Mouse (Mus musculus): ENCODE measurements around the gene Abracl. TPM values are rescaled to one million over a fixed set of nuclear protein-coding genes. Genes with fewer than 3 reads are reported as not detected.

Gene Abracl
- total RNA-seq, 1 experiment = 51.6 TPM

DNA sequence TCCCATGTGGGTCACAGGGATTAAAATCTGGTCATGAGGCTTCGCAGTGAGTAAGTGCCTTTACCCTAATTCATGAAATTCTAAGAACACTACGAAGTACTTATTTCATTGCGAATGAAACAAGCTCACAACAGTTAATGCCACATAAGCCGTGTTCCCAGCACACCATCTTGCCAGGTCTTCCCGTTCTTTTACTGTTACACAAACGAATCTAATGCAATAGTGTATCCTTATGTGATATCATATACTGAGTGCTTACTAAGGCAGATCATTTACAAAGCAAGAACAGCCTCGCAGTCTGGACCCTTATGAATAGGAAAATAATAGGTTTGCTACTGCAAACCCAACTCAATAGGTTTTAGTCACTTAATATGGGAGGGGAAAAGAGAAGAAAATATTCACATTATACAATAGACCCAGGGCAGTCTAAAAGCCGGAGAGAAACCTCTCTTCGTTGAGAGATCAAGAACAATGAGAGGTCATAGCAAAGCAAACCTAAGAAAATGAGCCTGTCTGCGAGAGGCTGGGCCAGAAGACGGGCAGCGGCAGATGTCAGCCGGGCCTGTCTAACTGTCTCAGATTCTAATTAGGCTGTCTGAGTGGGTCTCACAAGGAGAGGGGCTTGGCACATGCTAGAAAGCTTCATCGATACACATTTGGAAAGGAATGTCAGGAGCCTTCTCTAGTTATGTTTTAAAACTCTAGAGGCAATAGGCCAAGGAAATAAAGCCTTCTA, 1.3 kb downstream of the Abracl start:
- no peak for DNase-seq (ENCODE audit: low read depth, low spot score)
- TF ChIP-seq HCFC1 (IDR thresholded peaks at IDR 0.05; ENCODE audit: borderline replicate concordance, insufficient read depth, low read length) (no peak), ZNF384 (IDR thresholded peaks at IDR 0.05; ENCODE audit: low read depth, low read length) (no peak), CHD2 (IDR thresholded peaks at IDR 0.05; ENCODE audit: low read depth, low read length) (no peak), MAFK (IDR thresholded peaks at IDR 0.05; ENCODE audit: insufficient read depth, low read depth, low read length) (no peak), ZC3H11A (IDR thresholded peaks at IDR 0.05; ENCODE audit: borderline replicate concordance, low read depth, low read length) (no peak)
- Histone ChIP-seq H3K27ac (ENCODE audit: insufficient read depth, low read depth, low read length, poor library complexity, severe bottlenecking) (no peak overlapping the region), H3K9me3 (ENCODE audit: control insufficient read depth, insufficient read depth, low read depth, low read length) (no peaks in the 10 kb centered on the region), H3K36me3 (ENCODE audit: control insufficient read depth, insufficient read depth, low read length, poor library complexity, severe bottlenecking) (no peaks in the 10 kb centered on the region; the same call in 1 of the 2 replicates), H3K9ac (ENCODE audit: insufficient read depth, low read depth, low read length, poor library complexity, severe bottlenecking) (peak overlapping the region; percentile 75; the same call in 1 of the 2 replicates), H3K4me3 (ENCODE audit: insufficient read depth in 1 of 2, low read depth in 1 of 2, low read length in 2 of 2, poor library complexity in 1 of 2, severe bottlenecking in 1 of 2) (peak overlapping the region; percentile 75 to 85), H3K4me1 (ENCODE audit: control insufficient read depth in 2 of 2, insufficient read depth in 2 of 2, low read length in 2 of 2, poor library complexity in 1 of 2) (no peaks in the 10 kb centered on the region; a peak in 1 of 4 replicates)
- in situ Hi-C loops (cut with MboI; ENCODE audit: low sequenced_read_pairs in 2 of 2, unreplicated experiment in 2 of 2) = no loop called here

DNA sequence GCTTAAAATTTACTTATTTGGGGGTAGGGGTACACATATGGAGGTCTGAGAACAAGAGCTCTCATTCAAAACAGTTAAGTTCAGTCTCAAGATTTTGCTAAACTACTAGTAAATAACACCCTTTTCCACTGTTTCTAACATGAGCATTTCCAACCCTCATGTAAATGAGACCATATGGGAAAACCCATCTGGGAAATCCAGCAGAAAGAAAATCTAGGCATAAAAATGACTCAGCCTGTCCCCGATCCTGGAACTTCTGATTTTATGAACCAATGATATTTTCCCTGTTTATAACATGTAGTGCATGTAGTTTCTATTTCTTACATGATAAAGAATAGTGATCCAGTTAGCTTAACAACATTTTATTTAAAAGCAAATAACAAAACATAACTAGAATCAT, 2.2 kb downstream of the Abracl start:
- no peaks in the 10 kb centered on the region for H3K9me3 ChIP-seq (ENCODE audit: control insufficient read depth, insufficient read depth, low read depth, low read length)
- H3K4me1 ChIP-seq (ENCODE audit: control insufficient read depth in 2 of 2, insufficient read depth in 2 of 2, low read length in 2 of 2, poor library complexity in 1 of 2) = no peaks in the 10 kb centered on the region; a peak in 1 of 4 replicates
- H3K36me3 ChIP-seq (ENCODE audit: control insufficient read depth, insufficient read depth, low read length, poor library complexity, severe bottlenecking) = no peaks in the 10 kb centered on the region; the same call in 1 of the 2 replicates
- no peak for DNase-seq (ENCODE audit: low read depth, low spot score)
- no peak for TF ChIP-seq HCFC1 (IDR thresholded peaks at IDR 0.05; ENCODE audit: borderline replicate concordance, insufficient read depth, low read length)
- no peak for TF ChIP-seq ZNF384 (IDR thresholded peaks at IDR 0.05; ENCODE audit: low read depth, low read length)
- no peak for TF ChIP-seq ZC3H11A (IDR thresholded peaks at IDR 0.05; ENCODE audit: borderline replicate concordance, low read depth, low read length)
- no peak for TF ChIP-seq CHD2 (IDR thresholded peaks at IDR 0.05; ENCODE audit: low read depth, low read length)
- no peak for TF ChIP-seq MAFK (IDR thresholded peaks at IDR 0.05; ENCODE audit: insufficient read depth, low read depth, low read length)
- H3K9ac ChIP-seq (ENCODE audit: insufficient read depth, low read depth, low read length, poor library complexity, severe bottlenecking) = no peak overlapping the region
- H3K27ac ChIP-seq (ENCODE audit: insufficient read depth, low read depth, low read length, poor library complexity, severe bottlenecking) = no peak overlapping the region
- in situ Hi-C loops (cut with MboI; ENCODE audit: low sequenced_read_pairs in 2 of 2, unreplicated experiment in 2 of 2) = no loop called here
- no peak overlapping the region for H3K4me3 ChIP-seq (ENCODE audit: insufficient read depth in 1 of 2, low read depth in 1 of 2, low read length in 2 of 2, poor library complexity in 1 of 2, severe bottlenecking in 1 of 2)

DNA sequence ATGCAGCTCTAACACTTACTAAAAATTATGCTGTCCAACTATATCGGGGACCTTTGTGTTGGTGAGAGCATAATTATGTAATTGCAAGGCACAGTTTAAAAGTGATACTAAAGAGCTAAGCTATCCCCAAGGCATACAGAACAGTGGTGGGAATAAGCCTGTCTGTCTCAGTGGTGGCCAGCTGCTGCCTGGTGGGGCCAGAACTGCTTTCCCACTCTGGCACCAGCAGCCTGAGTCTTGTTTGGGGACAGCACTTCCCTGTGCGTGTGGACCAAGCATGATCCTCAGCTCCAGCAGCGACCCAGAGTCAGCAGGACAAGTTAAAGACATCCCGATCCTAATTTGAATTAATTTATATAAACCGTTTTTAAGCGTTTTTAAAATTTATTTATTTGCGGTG, 2.6 kb downstream of the Abracl start:
- Histone ChIP-seq H3K4me3 (ENCODE audit: insufficient read depth in 1 of 2, low read depth in 1 of 2, low read length in 2 of 2, poor library complexity in 1 of 2, severe bottlenecking in 1 of 2) (no peak overlapping the region), H3K36me3 (ENCODE audit: control insufficient read depth, insufficient read depth, low read length, poor library complexity, severe bottlenecking) (no peaks in the 10 kb centered on the region; the same call in 1 of the 2 replicates), H3K9me3 (ENCODE audit: control insufficient read depth, insufficient read depth, low read depth, low read length) (no peaks in the 10 kb centered on the region), H3K4me1 (ENCODE audit: control insufficient read depth in 2 of 2, insufficient read depth in 2 of 2, low read length in 2 of 2, poor library complexity in 1 of 2) (no peaks in the 10 kb centered on the region; a peak in 1 of 4 replicates), H3K27ac (ENCODE audit: insufficient read depth, low read depth, low read length, poor library complexity, severe bottlenecking) (no peak overlapping the region), H3K9ac (ENCODE audit: insufficient read depth, low read depth, low read length, poor library complexity, severe bottlenecking) (no peak overlapping the region)
- in situ Hi-C loops (cut with MboI; ENCODE audit: low sequenced_read_pairs in 2 of 2, unreplicated experiment in 2 of 2) = no loop called here
- no peak for DNase-seq (ENCODE audit: low read depth, low spot score)
- TF ChIP-seq MAFK (IDR thresholded peaks at IDR 0.05; ENCODE audit: insufficient read depth, low read depth, low read length) (no peak), HCFC1 (IDR thresholded peaks at IDR 0.05; ENCODE audit: borderline replicate concordance, insufficient read depth, low read length) (no peak), ZNF384 (IDR thresholded peaks at IDR 0.05; ENCODE audit: low read depth, low read length) (no peak), CHD2 (IDR thresholded peaks at IDR 0.05; ENCODE audit: low read depth, low read length) (no peak), ZC3H11A (IDR thresholded peaks at IDR 0.05; ENCODE audit: borderline replicate concordance, low read depth, low read length) (no peak)

DNA sequence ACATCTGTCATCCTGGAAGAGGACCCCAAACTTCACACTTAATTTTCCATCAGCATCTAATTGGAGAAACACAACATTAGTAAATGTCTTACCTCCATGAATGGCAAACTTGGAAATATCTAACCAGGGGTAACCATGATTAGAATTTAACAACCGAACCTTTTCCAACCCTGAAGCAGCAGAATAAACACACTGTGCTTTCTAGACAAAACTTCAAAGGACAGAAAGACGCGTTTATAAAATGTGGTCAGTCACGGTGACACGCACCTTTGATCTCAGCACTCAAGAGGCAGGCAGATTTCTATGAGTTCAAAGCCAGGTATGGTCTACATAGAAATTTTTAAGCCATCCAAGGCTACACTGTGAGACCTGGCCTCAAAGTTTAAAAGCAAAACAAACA, 11.3 kb downstream of the Abracl start:
- DNase-seq (ENCODE audit: low read depth, low spot score) = no peak
- TF ChIP-seq HCFC1 (IDR thresholded peaks at IDR 0.05; ENCODE audit: borderline replicate concordance, insufficient read depth, low read length) = no peak
- TF ChIP-seq ZNF384 (IDR thresholded peaks at IDR 0.05; ENCODE audit: low read depth, low read length) = no peak
- no peak for TF ChIP-seq CHD2 (IDR thresholded peaks at IDR 0.05; ENCODE audit: low read depth, low read length)
- no peak overlapping the region for H3K4me3 ChIP-seq (ENCODE audit: insufficient read depth in 1 of 2, low read depth in 1 of 2, low read length in 2 of 2, poor library complexity in 1 of 2, severe bottlenecking in 1 of 2)
- no peaks in the 10 kb centered on the region for H3K36me3 ChIP-seq (ENCODE audit: control insufficient read depth, insufficient read depth, low read length, poor library complexity, severe bottlenecking)
- H3K9me3 ChIP-seq (ENCODE audit: control insufficient read depth, insufficient read depth, low read depth, low read length) = no peaks in the 10 kb centered on the region
- H3K4me1 ChIP-seq (ENCODE audit: control insufficient read depth in 2 of 2, insufficient read depth in 2 of 2, low read length in 2 of 2, poor library complexity in 1 of 2) = no peaks in the 10 kb centered on the region
- in situ Hi-C loops (cut with MboI; ENCODE audit: low sequenced_read_pairs in 2 of 2, unreplicated experiment in 2 of 2) = no loop called here
- no peak overlapping the region for H3K27ac ChIP-seq (ENCODE audit: insufficient read depth, low read depth, low read length, poor library complexity, severe bottlenecking)
- no peak overlapping the region for H3K9ac ChIP-seq (ENCODE audit: insufficient read depth, low read depth, low read length, poor library complexity, severe bottlenecking)

Data from ES-E14 (cell line).